Mouse (Mus musculus): ENCODE measurements around the gene Cldn14.

Cldn14 gene

DNA sequence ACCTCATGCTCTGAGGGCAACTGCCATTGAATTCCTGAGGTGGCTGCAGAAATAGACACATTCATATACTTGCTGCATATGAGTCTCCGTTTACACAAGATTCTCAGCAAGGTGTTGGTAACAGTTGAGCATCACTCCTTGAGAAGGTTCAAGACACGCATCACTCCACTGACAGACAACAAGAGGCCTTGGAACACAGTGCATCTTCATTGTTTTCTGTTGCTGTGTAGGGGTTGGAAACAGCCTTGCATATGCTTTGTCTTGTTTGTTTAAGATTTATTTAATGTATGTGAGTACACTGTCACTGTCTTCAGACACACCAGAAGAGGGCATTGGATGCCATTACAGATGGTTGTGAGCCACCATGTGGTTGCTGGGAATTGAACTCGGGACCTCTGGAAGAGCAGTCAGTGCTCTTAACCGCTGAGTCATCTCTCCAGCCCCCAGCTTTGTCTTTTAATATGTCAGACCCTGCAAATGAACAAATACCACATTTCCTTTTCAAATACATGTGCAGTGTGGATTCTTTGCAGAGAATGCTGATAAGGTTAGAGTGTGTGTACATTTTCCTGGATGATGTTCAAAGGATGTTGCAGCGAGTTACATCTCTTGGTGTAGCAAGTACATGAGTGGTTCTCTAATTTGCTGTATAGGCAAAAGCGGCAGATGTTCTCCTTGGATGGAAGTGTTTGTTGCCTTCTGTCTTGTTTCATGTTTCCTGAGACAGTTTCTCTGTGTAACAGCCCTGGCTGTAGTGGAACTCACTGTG, 130.8 kb downstream of the Cldn14 start:
- ATAC-seq (ENCODE audit: insufficient number of reproducible peaks, low FRiP score, low TSS enrichment): no peak

DNA sequence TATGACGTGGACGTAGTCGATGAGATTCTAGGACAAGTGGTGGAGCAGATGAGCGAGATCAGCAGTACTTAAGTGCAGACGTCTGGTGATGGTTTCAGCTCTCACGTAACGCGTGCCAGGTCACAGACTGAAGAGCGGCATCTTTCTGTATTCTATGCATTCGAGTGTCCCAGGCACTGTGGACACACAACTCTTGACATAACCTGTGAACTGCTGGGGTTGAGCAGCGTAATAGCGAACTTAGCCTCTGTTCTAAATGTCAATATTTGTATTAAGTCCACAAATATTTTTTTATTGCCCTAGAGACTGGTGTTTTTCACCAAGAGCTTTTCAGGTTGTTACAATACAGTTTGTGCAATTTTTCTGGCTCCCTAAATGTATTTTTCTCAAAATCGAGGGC, 133.8 kb downstream of the Cldn14 start:
- no peak for ATAC-seq (ENCODE audit: insufficient number of reproducible peaks, low FRiP score, low TSS enrichment)
